Mouse (Mus musculus): ENCODE data around the gene Trim10.
"Not testable (repeated sequence)": the region's sequence is repeated elsewhere in the genome, so short reads cannot be mapped to it uniquely, and the experiment has no call there.

Trim10 gene

DNA sequence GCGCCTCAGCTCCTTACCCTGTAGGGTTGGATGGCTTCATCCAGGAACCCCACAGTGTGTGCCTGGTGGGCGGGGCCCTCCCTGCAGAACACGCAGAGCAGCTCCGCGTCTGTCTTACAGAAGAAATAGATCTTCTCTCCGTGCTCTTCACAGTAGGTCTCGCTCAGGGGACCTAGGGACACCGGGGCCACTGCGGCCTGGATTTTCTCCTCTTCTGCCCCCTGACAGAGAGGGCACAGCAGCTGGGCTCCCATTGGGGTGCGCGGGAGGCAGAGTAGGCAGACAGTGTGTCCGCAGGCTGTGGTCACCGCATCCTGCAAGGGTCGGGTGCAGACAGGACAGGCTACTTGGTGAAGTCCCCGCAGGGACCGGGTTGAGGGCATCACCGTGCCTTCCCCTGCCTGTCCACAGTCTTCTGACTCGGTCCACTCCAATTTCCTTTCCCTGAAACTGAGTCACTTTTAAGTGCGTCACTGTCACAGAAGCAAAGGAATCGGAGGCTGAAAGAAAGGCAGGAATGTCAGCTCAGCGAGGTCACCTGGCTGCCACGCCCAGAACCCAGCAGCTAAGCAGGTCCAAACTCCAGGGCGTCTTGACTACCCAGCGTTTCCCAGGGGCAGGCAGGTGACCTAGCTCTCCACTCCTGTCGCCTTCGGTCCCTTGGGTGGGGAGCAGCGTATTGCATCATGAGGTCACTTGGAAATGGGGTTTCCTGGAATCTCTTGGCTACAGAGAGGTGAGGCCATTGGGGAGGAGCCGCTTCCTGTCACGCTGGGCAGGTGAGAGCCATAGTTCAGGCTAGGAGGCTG is 2.5 kb upstream of the Trim10 start, which contains the start of gene Trim15:
Trim15 (minus strand) TSS at position 492 of the 809 bp plus-strand sequence.
- no peak for DNase-seq

DNA sequence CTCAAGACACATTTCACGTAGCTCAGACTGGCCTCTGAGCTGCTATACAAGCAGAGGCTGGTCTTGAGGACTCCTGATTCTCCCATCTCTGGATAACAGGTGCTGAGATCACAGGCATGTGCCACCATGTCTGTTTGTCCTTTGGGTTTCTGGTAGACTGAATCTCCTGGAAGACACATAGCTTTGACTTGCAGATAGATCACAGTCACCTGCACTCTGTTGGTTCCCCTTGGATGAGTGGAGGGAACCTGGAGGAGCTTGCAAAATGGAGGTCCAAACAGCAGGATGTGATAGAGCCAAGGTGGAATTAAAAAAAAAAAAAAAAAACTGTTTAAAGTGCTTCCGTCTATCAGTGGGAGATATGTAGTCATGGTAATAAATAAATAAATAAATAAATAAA is 538 bp upstream of the Trim10 start:
- DNase-seq = no peak

DNA sequence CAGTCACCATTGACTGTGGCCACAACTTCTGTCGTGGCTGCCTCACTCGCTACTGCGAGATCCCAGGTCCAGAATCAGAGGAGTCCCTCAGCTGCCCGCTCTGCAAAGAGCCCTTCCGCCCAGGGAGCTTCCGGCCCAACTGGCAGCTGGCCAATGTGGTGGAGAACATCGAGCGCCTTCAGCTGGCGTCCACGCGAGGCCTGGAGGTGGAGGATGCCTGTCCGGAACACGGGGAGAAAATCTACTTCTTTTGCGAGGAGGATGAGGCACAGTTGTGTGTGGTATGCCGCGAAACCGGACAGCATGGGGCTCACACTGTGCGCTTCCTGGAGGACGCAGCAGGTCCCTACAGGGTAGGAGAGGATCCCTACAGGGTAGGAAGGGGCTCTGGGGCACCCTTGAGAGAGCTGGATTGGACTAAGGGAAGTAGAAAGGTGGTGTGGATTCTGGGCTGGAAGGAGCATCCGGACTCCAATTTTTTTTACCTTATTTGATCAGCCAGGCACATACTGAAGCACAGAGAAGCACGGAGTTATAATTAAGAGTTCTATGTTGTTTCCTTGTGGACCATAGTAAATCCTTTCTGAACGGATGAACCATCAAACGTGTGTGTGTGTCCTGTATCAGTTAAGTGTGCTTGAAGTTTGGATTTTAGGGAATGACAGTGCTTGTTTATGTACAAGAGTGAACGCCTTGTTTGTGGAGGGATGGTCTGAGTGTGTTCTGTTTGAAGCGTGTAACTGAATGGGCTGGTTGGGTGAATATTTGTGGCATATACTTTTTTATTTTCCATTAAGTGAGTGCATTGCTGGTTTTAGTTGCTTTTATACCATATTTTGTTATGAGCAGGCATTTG is 809 bp downstream of the Trim10 start:
- DNase-seq = no peak

DNA sequence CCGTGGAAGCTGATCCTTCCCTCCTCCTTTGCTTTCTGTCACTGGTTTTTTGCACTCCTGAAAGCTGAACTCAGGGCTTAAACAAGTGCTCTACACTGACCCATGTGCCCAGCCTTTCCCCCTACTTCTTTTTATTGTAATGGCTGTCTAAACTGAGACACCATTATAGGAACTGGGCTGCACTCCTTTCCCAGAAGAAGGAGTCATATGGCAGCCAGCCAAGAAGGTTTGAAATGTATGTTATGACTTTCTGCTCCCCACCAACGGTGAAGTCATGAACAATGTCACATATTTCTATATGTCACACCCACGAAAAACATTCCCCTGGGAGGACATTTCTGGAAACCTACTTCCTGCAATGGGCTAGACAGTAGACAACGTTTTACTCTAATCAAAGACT is 5.3 kb downstream of the Trim10 start:
- no peak for DNase-seq

DNA sequence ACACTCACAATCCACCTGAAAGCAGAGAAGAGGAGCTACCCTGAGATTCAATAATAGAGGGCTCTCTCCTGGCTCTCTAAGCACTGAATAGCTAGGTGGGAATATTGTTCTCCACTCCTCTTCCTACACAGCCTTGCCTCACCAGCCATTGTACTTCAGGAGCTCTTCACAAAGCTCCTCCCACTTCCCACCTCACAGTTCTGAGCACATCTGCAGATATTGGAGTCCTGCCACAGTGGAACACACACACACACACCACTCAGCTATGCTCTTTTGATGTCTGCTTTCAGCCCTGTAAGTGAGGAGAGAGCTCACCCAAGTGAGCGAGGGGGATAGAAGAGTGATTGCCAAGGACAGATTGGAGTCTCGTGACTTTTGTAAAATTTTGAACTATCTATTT is 14.0 kb downstream of the Trim10 start:
- no peak for DNase-seq

DNA sequence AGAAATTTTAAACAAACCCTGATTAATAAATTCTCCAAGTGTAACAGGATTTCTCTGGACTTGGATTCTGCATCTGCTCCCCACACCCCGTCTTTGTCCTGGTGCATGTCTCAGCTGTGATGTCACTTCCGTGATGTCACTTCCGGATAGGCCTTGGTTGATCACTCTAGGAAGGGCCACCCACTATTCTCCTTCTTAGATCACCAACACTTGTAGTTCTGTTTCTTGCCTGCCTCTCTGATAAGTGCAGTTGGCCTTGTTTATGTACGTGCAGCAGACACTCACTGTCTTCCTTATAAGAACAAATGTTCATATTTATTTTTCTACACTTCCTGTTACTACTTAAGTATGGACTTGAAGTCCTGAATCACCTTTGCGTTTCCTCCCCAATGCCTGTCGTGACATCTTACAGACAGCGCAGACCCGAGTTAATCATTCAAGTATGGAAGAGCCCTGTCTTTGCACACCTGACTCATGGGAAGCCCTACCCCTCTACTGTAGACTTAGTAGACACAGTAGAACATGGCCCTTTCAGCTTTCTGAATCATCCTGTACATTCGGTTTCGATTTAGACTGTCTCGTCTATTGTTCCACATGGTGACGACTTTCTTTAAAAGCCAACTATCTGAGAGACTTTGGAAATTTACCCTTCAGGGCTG is 15.9 kb downstream of the Trim10 start:
- no peak for DNase-seq

DNA sequence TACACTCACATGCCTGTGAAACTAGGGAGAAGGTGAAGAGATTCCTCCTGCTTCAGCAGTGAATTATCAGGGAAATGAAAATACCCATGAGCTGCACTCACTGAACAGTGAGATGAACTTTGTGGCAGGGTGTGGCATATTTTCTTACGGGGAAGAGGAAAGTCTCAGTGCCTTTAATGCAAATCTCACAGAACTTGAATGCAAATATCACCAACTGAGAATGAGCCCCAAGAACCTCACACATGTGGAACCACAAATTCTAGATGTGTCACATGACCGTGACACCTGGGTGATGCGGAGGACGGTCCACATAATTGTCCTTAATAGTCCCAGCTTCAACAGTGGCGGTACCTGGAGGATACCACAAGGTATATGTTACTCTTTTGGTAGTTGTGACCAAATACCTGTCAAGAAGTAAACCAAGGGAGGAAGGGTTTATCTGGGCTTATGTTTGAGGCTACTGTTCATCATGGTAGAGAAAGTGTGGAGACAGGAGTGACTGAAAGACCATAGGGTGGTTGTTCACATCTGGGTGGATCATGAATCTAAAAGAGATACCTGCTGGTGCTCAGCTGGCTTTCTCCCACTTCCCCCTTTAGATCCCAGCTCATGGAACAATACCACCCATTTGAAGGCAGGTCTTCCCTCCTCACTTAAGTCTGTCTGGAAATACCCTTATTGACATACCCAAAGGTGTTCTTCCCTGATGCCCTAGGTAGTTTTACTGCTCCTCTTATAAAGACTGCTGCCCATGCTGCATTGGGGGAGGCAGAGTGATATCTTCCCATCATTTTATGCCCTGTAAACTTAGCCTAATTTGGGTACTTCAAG is 20.9 kb downstream of the Trim10 start, which contains the start of gene Trim40:
Trim40 (minus strand) TSS at position 51 of the 831 bp plus-strand sequence.
- no peak for DNase-seq

DNA sequence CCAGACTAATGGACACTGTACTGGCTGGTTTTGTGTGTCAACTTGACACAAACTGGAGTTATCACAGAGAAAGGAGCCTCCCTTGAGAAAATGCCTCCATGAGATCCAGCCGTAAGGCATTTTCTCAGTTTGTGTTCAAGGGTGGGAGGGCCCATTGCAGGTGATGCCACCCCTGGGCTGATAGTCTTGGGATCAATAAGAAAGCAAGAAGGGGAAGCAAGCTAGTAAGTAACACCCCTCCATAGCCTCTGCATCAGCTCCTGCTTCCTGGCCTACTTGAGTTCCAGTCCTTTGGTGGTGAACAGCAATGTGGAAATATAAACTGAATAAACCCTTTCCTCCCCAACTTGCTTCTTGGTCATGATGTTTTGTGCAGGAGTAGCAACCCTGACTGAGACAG is 22.1 kb downstream of the Trim10 start:
- not testable (repeated sequence) for DNase-seq

DNA sequence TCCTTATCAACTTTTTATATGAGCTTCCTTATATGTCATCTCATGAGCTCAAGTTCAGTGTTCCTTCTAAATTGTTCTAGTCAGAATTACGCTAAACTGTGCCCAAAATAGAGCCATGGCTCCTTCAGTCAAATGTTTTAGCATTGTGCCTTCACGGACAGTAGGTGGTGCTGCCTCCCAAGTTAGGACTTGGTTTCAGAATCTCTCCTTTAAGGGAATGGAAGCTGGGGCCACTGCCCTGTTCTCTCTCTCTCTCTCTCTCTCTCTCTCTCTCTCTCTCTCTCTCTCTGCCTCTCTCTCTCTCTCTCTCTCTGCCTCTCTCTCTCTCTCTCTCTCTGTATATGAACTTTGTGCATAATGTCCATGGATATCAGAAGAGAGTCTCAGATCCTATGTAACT is 23.0 kb downstream of the Trim10 start:
- DNase-seq = peak; percentile 43

DNA sequence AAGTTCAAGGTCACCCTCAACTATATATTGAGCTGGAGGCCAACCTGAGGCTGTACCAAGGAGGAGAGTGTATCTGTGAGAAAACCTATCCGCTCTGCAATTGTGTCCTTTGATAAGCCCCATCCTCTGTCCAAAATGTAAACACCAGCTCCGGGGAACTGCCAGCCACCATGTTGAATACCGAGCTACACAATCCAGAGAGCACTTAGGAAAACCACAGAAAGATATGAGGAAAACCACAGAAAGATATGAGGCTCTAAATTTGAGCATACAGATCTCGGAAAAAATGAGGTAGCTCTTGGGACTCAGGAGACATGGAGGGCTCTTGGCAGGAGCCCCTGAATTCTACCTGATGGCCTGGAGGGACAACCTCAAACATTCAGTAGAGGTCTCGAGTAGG is 24.0 kb downstream of the Trim10 start:
- no peak for DNase-seq

DNA sequence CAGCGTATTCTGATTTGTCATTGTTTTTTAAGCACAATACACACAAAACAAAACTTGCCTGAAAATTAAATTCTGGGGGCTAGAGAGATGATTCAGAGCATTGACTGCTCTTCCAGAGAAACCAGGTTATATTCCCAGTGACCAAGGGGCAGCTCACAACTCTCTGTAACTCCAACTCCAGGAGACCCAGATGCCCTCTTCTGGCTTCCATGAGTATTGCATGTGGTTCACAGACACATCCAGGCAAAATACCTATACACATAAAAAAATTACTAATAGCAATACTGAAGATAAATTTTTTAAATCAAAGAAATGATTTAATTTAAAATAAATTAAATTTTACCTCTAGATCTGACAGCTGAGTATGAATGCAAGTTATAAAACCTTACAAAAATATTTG is 27.2 kb downstream of the Trim10 start:
- peak; percentile 24 for DNase-seq

DNA sequence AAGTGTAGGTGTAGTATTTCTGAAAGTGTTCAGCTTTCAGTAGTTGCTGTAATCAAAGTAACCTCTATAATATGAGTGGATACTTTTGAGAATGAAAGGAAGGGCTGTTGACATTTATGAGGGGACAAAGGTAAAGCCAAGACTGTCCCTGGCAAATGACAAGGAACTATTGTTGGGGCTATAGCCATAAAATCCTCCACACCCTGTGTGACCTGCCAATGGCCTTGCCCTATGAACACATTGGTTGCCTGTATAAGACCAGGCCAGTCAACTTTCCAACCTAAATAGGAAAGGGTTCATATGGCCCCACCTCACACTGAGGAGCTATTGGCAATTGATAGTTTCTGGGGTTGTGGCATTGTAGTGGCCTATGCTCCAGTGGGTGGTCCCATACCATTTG is 27.7 kb downstream of the Trim10 start:
- no peak for DNase-seq

DNA sequence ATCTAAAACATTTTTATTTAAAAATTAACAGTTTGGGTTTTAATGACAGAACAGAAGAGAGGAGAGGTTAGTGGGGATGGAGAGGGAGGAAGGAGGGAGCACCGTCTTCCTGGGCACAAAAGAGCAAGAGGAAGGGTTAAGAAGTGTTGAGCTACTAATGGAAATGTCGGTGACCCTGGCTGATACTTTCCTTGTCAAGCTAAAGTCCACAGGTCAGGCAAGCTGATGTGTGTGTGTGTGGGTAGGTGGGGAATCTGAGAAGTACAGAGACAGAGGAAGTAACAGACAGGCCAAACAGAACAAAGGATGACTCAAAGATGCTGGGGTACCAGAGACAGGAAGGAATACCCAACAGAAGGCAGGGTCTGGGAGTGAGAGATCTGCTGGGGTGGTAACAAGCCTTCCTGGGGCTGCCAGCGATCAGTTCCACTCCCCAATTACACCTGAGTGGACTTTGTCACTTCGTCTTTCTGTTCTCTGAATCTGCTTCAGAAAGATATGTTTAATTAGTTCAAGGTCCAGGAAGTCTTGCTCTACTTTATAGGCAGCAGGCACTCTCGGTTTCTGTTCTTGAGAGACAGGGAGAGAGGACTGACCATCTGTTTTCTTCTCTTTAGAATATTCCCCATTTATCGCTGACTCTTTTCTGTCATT is 28.3 kb downstream of the Trim10 start, which contains the start of gene Trim31:
Trim31 (plus strand) TSS at position 567 of the 654 bp plus-strand sequence.
- no peak for DNase-seq

DNA sequence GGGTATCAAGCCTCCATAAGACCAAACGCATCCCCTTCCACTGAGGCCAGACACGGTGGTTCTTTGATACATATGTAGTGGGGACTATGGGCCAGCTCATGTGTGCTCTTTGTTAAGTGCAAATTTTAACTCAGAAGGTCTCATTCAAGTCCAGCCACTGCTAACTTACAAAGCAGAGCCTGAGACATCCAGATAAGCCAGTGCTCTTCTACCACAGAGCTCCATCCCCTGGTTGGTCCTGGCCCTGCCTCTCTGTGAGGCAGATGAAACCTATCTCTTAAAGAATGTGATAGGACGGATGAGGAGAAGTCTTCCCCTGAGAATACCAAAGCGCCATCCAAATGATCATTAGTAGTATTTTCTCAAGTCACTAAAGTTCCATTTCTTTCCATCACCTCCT is 30.0 kb downstream of the Trim10 start:
- DNase-seq = no peak

DNA sequence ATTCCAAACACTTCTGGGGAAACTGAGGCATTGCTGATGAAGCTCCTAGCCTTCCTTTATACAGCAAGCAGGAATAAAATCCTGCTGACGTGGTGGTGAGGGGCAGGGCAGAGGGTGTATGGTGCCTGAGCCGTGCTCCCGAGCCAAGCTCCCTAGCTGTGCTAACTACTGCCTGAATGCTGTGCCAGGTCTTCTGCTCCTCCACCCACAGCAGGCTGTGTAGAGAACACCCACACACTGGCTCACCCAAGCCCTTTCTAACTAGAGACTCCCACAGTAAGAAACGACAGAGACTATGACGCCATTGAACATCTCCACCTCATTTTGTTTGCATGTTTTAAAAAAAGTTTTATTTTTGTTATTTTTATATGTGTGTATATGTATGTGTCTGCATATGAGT is 30.6 kb downstream of the Trim10 start:
- DNase-seq = no peak

DNA sequence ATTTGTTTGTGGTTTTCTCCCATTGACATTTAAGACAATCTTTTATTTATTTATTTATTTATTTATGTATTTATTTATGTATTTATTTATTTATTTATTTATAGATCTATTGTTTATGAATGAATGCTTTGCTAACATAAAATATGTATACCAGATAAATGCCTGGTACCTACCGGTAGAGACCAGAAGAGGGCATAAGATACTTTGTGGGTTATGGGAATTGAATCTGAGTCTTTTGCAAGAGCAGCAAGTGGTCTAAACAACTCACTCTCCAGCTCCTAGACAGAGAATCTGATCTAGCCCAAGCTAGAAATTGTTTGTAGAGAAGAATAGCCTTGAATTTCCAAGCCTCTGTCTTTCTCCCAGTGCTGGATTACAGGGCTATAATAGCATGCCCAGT is 31.3 kb downstream of the Trim10 start:
- DNase-seq = peak; percentile 12

DNA sequence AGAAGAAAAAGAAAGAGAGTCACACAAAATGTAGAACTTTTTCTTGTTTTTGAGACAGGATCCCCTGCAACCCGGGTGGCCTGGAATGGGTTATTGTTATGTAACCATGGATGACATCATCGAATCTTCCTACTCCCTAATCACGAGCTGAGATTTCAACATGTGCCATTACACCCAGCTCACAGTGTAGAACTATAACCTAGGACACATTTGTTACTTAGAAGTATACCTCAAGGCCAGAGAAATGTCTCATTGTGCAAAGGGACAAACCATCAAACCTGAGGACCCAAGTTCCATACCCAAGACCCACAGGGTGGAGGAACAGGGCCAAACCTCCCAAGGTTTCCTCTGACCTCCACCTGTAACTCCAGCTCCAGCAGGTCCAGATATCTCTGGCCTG is 34.3 kb downstream of the Trim10 start:
- DNase-seq = no peak

DNA sequence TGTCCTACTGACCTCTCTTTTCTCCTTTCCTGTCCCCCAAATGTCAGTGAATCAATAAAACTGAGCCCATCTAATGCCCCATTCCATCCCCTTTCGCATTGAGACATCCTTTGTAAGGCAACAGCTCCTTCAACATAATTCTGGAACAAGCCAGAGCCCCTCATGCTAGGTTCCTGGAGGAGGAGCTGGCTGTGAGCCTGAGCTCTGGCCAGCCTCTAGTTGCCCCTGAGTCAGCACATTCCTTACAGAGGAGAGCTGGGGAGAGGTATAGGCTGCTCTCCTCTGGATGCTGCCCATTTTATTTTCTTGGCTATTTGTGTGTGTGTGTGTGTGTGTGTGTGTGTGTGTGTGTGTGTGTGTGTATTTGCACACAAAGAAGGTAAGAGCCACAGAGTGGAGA is 38.9 kb downstream of the Trim10 start:
- no peak for DNase-seq

DNA sequence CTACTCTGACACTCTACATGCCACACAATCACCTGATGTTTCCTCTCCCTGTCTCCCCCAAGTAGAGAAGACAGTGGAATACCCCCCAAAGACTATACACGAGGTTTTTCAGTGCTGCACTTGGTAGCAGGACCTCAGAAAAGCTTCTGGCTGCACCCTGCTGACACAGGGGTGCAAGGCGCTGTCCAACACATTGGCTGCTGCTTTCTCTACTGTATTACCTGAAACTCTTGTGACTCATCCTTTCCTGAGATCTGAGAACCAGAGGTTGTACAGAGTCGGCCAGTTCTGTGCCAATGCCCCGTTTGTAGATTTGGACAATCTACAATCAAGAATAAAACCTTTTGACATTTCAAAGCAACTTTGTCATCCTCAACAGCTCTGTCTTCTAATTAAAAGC is 40.4 kb downstream of the Trim10 start:
- DNase-seq = no peak

DNA sequence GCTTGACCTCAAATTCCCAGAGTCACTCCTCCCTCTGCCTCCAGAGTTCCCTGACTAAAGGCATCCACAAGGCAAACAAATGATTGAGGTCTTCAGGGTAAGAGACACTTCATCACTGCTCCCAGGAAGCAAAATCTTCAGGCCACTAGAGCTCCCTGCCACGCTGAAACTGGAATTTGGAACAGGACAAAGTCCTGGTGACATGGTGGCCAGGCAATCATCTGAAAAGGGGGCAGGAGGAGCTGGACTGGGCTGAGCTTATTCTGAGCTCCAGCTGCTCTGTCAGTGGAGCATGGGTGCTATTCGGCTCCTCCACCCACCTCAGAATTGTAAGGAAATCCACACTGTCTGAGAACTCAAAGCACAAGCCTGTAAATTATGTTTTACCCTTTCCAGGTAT is 42.7 kb downstream of the Trim10 start:
- DNase-seq = no peak

DNA sequence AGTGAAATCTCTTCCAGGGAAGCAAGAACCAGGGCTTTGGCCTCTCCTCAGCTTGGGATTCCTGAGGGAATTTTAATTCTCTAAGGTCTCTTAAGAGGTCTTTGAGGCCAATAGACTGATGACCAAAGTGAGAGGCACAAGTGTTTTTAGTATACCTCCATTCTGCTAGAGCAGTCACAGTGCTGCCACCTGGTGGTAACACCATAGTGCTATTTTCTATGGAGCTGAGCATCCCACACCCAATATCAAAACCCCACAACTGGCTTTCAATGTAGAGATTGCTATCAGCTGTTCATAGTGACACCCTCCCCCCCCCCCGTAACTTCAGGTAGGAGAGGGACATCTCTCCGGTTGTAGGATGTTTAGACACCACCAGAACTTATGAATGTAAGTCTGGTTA is 44.7 kb downstream of the Trim10 start:
- peak; percentile 82 for DNase-seq

DNA sequence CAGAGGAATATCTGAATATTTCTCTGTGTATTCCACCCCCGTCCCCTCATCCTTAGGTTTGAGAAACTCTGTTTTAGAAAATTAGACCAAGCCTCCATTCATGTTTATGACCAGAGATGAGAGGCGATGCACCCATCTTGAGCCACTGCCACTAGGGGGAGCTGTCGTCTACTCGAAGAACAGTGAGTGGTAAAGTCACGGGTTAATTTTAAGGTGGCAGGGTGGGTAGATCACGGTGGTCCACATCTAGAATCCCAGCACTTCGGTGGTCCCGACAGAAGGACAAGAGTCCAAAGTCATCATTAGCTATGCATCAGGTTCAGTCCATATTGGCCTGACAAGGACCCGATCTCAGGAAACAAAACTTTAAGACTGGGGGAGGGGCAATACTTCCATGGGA is 45.7 kb downstream of the Trim10 start:
- DNase-seq = peak; percentile 79
